Mouse (Mus musculus): Measurements from ENCODE around the gene Antxrl.

Gene Antxrl

DNA sequence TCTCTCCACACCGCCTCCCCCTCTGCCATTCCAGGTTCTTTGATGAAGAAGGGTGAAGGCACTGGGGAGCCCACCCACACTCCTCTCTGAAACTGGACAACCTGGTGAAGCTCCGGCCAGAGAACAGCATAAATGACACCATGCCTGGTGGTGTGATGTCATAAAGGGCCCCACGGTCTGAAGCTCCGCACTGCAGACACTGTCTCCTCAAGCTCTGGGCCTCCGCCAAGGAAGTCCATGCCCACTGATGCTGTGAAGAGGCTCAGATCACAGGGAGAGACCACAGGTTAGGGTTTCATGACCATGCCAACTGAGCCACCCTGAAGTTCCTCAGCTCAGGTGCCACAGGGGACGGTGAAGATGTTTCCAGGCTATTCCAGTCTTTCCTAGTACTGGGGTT is at the start of gene Antxrl:
Gene Antxrl, plus strand, starts transcription at position 192 of the 400 bp plus-strand sequence.
- DNase-seq, result no peak

DNA sequence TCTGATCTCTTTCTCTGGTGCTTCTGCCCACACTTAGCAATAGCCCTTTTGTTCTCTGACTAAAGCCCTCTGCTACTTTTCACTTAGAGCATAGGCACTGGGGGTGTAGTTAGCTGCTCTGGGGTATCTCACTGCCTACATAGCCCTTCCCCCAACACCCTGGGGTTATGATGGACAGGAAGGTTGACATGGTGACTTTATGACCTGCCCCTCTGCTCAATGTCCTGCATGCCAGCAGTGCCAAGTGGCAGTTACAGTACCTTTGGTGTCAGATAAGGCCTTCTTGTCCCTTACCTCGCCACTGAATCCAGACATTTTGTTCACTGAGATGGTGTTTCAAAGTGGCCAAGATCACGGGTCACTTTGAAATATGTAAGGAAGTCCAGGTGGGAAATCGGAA is 37.4 kb upstream of the Antxrl start, which contains the start of gene Gm30083:
Gene Gm30083, minus strand, starts transcription at position 120 of the 400 bp plus-strand sequence.
- no peak for DNase-seq

DNA sequence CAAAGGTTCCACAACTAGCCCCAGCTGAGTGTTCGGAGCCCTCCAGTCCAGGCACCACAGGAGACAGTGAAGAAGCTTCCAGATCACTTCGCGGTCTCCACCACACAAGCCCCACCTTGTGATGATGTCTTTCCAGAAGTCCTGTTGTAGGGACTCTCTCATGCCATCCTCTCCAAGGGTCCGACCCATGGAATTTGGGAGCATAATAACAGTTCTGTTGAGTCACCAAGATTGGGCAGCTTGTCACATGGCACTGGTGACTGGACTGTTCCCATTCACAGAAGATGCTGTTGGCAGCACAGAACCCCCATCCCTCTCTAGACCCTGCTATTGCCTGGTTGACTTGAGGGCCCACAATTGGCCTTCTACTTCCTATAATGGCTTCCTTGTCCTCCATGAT is 36.1 kb upstream of the Antxrl start, which contains the start of gene Gm5460:
Gene Gm5460, plus strand, starts transcription at position 378 of the 400 bp plus-strand sequence.
- no peak for DNase-seq

DNA sequence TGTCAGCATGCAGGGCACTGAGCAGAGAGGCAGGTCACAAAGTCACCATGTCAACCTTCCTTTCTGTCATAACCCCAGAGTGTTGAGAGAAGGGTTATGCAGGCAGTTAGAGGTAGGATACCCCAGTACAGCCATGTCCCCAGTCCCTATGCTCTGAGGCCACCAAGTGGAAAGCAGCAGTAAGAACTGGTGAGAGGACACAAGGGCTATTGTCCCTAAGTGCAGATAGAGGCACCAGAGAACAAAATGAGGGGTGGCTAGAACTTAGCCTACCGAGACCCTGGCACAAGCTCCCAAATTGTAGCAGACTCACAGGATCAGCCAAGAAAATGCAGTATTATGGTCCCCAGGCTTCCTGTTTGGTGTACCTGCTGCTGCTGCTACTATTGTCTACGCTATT is 35.6 kb upstream of the Antxrl start:
- no peak for DNase-seq

DNA sequence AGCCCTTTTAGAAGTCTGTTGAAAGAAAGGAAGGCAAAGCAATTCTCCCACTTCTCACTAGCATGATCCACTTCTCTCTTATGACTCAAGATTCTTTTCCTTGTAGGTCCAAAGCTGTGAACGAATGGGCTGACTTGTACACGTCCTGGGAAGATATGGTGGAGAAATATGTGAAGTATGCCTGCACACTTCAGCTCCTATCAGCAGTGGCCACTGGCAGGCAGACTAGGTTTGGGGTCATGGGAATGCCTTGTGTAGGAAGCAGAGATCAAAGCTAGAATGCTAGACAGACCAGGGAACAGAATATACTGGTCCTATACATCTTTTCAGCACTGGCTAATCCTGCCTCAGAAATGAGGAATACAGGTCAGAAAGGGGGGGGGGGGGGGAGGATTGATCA is 25.8 kb upstream of the Antxrl start:
- no peak for DNase-seq

DNA sequence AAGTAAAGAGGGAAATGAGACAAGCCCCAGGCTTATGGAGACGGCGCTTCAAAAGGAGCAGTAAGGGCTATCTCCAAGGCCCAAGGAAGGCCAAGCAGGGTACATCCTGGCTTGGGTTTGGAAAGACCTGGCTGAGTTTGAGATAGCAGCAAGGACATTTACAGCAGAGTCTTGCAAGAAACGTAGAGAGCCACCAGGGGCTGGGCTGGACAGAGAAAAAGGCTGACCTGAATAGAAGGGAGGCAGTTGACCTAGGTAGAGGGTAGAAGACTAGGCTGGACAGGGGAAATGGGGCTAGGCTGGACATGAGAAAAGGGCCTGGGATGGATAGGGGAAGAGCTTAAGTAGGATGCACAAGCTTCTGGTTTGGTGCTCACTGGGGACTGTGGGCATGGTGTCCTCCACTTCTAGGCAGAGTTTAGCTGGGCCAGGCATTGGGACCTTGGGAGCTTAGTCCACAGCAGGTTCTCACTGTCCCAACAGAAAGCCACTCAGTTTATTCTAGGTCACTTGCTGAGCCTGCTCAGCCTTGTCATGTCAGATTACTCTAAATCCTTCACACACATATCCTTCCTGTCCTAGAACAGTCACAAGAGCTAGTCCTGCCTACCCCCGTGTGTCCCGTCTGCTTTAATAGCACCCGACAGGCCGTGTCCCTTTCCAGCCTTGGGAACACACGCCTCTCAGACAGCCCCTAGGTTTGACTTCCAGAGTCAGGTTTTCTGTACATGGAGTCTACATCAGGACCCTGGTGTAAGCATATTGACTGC is 18.5 kb upstream of the Antxrl start:
- no peak for DNase-seq

DNA sequence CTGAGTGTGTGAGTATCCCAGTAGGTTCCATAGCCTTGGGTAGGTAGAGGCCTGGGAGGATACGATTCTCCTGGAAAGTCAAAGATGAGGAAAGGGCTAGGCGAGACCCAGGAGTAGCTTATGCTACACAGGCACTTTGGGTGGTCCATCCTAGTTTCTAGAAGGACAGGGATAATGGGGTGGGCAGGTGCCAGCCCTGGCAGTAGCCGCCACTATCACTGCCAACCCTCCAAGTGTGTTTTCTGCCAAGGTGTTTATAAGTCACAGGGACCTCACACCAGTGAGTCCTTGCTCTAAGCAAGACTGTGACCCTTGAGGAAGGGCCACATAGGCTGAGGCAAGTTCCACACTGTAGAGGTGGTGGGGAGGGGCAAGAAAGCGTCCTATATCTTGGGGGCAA is 11.3 kb upstream of the Antxrl start:
- no peak for DNase-seq

DNA sequence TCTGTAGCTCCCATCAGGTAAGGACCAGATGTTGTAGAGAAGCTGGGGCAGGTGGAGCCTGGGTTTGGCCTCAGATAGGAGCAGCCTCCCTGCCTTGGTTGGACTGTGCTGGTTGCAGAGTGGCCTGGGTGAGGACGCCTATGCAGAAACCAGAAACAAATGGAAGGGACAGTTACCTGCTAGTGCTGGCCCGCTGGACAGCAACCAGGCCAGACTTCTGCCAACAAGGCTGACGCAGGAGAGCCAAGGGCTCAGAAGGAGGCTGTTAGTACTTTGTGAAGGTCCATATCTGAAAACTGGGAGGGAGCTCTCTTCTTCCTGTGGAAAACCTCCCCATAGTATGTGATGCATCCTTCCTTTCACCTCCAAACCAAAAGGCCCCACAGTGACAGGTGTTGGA is 9.2 kb upstream of the Antxrl start:
- DNase-seq, result no peak

DNA sequence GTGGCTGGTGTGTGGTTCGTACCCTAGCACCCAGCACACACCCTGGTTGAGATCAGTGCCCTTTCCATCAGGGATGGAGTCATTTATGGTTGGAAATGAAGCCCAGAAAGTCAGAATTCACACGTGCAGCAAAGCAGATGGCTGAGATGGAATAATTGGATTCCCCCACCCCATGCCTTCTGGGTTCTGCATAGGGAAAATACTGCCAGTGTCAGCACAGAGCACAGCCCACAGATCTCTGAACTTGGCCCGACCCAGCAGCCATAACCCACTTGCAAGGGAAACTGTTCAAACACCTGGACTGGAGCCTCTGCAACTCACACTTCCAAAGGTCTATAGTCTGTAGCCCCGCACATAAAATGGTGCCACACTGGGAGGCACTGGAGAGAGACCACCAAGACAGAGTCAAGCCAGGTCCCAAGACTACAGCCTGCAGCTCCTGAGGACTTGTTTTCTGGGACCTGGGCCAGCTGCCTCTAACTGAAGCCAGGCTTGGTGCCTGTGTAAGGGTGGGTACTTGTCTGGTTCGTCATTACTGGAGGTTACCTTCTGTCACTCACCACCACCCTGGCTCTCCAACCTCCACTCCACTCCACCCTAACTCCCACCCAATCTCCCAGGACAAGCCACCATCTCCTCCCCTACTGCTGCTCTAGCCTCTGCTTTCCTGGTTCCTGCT is 2.3 kb upstream of the Antxrl start:
- DNase-seq, result peak; percentile 6

DNA sequence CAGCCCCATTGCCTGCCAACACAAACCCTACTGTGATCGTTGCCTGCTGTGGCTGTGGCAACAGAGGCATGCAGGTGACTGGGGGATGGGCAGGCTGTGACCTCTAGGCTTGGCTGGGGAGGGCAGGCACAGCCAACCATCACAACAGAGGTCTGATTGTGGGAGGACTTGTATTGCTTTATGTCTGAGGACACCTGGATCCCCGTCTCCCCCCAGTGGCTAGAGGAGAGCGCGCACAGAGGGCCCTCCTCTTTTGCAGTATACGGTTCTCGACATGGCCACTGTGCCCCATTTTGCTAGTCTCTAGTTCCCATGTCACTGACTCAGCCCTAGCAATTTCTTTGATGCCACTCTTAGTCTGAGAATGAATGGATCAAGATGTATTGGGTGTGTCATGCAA is 19.2 kb downstream of the Antxrl start:
- no peak for DNase-seq

DNA sequence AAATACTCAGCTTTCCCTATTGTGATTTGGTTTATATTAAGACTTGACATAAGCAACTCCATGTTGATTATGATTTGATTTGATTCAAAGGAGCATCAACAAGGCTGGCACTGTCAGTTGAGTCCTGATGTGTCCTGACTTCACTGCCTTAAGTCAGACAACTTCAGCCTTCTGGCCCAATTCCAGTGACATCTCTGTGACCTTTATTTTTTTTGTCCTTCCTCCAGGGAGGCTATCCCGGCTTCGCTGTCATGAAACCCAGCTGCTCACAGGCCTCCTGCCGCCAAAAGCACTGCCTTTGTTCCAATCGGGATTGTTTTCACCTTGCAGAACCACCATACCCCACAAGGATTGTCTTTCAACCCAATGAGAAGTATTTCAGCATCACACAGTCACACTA is 22.8 kb downstream of the Antxrl start:
- no peak for DNase-seq

DNA sequence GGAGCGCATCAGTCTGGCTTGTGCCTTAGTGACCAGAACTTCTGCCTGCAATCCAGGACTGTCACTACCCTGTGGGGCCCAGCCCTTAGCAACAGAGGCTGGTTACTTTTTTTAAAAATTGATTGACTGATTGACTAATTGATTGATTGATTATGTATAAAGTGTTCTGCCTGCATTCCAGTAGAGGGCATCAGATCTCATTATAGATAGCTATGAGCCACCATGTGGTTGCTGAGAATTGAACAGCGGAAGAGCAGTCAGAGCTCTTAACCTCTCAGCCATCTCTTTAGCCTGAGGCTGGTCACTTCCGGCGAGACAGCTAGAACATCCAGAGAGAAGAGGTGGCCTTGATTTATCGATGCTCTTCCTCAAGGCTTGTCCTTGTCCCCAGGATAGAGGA is 24.7 kb downstream of the Antxrl start:
- DNase-seq, result no peak

DNA sequence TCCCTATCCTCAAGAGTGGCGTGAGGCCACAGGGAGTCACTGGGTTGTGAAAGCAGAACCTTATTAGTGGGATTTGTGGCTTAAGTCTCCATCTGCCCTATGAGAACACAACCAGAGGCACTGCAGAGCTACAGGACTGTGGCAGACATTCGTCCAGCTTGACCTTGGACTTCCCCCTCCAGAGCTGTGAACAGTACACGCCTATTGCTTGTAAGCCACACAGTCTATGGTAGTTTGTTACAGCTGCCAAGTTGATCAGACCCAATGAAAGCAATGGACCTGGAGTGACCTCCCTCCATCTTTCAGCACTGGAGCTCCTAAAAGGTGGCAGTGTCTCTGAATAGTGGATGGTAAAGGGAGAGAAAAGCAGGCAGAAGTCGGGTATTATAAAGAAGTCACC is 25.8 kb downstream of the Antxrl start:
- DNase-seq, result no peak

DNA sequence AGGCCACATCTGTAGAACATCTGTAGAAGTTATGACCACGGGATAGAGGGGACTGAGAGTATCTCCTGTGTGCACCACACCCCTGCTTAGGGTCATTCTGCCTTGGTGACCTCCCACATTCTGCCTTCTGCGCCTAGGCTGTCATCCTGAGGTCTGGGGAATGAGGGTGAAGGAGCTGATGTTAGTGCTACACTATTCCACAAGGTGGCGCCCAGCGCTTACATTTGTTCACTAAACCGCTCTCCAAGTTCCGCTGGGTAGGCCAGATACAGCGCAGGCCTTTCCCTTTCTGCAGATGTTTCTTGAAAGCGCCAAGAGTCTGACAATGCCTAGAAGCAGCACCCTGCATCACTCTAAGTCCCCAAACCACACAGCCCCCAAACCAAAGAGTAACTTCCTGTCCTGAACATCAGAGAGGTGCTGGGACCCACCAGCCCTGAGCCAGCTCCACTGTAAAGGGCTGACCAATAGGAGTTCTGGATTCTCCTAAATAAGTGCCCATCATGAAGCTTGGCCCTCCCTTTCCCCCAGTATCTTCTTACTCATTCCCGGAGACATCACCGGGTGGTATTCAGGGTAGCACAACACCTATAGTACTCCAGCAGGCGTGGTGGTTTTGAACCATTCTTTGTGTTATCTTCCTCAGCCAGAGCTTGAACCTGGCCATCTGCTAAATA is 28.0 kb downstream of the Antxrl start:
- peak; percentile 82 for DNase-seq

DNA sequence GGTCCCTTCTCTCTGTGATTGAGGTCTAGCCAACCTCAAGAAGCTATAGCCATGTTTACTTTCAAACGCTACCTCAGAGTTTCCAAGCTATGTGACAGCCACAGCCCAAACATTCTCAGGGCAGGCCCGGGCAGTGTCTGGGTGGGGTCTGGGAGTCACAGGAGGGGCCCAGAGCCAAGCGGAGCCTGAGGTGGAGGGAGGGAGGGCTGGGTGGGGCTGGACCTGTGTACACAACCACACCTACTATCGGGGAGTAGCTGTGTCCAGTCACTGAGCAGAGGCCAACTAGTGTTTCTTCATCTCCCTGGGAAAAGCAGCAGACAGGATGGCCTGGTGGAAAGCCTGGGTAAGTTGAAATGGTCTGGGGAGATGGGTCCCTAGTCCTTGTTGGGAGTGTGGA is 33.2 kb downstream of the Antxrl start, which contains the start of gene Anxa8:
Gene Anxa8, plus strand, starts transcription at position 251 of the 400 bp plus-strand sequence.
- DNase-seq, result no peak

DNA sequence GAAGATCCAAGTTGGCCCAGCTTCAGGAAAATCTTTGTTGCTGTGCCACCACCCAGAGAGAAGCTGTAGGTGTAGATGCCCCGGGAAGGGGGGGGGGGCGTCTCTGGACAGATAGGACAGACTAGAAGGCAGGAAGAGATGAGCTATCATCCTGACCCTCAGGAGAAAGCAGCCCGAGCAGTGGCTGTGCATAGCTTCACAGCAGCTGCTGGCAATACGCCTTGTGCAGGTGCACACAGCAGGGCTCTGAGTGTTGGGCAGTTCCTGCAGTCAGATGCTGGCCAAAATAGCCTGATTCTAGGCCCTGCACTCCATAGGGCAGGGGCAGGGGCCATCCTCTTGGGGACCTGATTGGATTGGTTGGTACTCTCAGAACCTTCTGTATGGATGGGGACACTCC is 34.3 kb downstream of the Antxrl start:
- DNase-seq, result no peak

DNA sequence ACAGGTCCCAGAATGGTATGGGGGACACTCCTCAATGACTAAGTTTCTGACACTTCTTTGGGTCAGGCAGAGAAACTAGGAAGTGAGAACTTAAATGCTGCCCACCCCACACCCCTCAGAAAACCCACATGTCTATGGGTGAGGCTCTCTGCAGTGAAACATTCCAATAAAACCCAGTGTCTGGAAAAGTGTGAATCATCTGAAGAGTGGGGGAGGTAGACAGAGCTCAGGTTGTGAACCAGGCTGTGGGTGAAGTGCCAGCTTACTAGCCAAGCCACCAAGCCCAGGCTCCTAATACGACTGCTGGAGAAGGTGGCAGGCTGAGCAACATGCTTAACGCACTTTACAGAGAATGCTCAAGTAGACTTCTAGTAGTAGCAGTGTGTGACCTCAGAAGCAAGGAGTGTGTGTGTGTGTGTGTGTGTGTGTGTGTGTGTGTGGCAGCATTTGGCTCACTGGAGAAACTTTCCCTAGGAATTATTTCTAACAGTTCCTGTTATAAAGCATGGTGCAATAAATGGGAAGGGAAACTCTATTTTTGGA is 35.4 kb downstream of the Antxrl start:
- no peak for DNase-seq

DNA sequence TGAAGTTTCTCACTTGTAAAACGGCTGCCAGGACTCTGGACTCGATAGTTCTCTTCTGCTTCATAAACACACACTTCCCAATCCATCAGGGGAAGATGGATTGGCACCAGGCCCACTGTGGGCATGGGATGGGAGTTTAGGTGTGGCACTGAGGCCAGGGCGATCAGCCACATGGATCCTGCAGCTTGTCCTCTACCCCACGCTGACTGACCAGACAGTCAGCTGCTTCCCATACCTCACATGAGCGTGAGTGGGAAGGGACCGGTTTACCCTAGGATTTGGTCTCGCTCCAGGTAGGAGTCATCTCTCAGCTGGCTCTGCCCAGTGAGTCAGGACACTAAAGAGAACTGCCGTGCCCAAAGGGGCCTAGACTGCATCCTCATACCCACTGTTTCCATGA is 37.3 kb downstream of the Antxrl start:
- DNase-seq, result no peak

DNA sequence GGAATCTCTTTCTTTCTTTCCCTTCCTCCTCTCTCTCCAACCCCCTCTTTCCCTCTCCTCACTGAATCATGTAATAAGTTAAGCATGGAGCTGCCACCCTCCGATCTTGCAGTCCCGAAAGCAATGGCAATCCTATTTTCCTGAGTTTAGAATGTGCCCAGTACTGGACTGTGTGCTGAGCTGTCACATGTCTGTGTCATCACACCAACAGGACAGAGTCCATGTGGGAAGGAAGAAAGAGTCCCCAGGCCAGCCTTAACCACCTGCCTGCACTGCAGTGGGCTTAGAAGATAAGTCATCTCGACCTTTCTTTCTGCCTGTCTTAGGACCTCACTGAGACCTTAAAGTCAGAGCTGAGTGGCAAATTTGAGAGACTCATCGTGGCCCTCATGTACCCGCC is 39.0 kb downstream of the Antxrl start:
- DNase-seq, result no peak

DNA sequence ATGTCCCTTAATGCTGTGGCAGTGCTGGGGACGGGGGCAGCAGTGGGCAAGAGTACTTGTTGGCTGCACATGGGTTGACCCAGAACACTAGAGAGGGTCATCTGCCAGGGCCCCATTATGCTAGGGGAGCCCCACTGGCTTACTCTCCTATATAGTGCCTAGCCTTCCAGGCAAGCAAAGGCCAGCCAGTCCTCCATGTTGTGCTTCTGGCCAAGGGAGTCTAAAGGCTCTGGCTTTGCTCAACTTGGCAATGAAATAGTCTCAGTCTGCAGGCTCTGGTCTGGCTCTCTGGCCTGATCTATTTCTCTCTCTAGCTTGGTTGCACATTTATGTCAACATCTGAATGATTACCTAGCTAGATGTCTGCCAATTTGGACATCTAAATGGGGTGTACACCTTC is 40.3 kb downstream of the Antxrl start:
- DNase-seq, result no peak

DNA sequence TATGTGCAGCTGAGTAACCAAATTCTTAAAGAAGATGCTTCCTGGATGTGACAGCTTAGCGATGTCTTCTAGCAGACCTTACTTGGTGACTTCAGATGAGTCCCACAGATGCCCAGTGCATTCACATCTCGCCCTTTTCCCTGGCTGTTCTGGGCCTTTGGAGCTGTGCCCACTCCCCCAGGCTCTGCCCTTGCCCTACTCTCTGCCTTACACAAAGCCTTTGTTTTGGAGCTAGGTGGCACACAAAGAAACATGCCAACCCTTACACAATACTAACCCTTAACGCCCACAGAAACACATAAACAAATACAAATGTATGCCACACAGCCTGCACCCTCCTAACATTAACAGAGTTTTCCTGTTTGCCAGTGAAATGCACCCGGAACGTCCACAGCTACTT is 43.7 kb downstream of the Antxrl start:
- no peak for DNase-seq

DNA sequence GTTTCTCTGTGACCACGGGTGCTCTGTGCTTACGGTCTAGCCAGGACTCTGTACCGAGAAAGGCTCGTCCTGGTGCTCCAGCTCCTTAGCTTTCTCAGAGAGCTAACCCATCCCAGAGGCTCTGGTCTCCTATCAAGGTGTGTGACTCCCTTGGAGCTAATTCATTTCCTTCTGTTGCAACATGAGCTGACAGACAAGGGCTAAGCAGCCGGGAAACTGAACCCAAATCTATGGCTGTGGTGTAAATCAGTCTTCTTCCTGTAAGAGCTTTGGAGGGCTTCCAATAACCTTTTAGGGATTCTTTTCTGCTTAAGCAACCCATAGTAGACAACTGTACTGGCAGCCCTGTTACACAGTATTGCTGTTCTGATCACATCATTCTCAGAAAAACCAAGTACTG is 50.1 kb downstream of the Antxrl start, which contains the start of gene A630023A22Rik:
Gene A630023A22Rik, minus strand, starts transcription at position 154 of the 400 bp plus-strand sequence.
- no peak for DNase-seq

DNA sequence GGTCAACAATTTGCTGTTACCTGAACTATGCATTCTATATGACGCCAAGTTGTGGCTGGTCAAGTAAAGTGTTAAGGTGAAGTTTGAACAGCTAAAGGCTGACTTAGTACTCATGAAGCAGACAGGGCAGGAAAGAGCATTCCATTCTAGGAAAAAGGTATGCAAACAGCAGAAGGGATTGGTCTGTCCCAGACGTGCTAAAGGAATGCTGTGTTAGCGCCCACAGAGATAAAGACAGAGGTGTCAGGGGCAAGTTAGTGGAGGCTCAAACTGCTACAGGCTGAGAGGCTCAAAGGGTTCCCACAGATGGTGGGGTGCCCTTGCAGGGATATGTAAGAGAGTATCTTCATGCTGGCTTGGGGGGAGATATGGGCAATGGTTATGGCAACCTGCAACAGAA is 51.3 kb downstream of the Antxrl start:
- DNase-seq, result no peak
